ENCODE assay signal across 25 mouse cellular contexts in the genomic region with DNA sequence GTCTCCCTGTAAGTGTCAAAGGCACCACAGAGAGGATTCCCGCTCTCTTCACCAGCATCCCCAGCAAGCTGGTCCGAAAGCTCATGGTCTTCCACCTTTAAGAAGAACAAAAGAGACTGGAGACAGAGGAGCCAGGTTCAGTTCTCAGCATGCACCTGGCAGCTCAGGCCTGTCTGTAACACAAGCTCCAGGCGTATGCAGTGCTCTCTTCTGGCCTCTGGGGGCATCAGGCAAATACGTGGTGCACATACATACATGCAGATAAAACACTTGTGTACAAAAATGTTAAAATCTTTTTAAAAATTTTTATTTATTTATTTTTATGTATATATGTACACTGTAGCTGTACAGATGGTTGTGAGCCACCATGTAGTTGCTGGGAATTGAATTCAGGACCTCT. TPM values are rescaled to one million over a fixed set of nuclear protein-coding genes. Genes with fewer than 3 reads are reported as not detected.
DNase-seq lines count a peak whose midpoint lies in the region; ATAC-seq and TF ChIP-seq lines count a peak whose summit lies in the region.
"Had no signal": no experiment of that assay in that cellular context is flagged by ENCODE, and none has a peak within 500 bp of the region (broad histone marks: within the 10 kb centered on the region; RNA-seq: fewer than 3 reads in every experiment).

No protein-coding gene starts in this region.

- no peak for TF ChIP-seq RAD21 in MEL (IDR thresholded peaks at IDR 0.05; ENCODE audit: low read depth, low read length)

- no peak for DNase-seq in layer of hippocampus, adult 2 months (ENCODE audit: low spot score in 2 of 2)
- DNase-seq in layer of hippocampus, adult 18-20 months (ENCODE audit: low spot score in 2 of 2), result no peak
- DNase-seq in lung, postnatal 36 days, result no peak
- DNase-seq in MEL (ENCODE audit: low read depth, low spot score), result peak; percentile 31
- DNase-seq in induced T-regulatory cell, adult 2 months (ENCODE audit: low read depth), result peak; percentile 31
- DNase-seq in cerebellum, postnatal 10 days, result no peak
- DNase-seq: cerebellum, adult 11-12 months; cerebellum, postnatal 36 days; gastrocnemius, postnatal 25 days; heart, postnatal 10 days; kidney, adult 11 months; kidney, postnatal 36 days; thymus, postnatal 25 days had no signal

- H3K9ac ChIP-seq in lung, embryonic 16.5 days (ENCODE audit: low read length), result no peak overlapping the region
- no peak overlapping the region for H3K9ac ChIP-seq in MEL (ENCODE audit: control insufficient read depth, low read depth, low read length, poor library complexity, severe bottlenecking)
- H3K9ac ChIP-seq: forebrain, embryonic 12.5 days; hindbrain, embryonic 13.5 days; neural tube, embryonic 15.5 days had no signal

- H3K27me3 ChIP-seq in lung, embryonic 16.5 days (ENCODE audit: control insufficient read depth, insufficient read depth, low read depth, low read length), result no peaks in the 10 kb centered on the region
- no peaks in the 10 kb centered on the region for H3K27me3 ChIP-seq in MEL (ENCODE audit: control insufficient read depth in 1 of 2, insufficient read depth in 2 of 2, low read length in 2 of 2)
- H3K27me3 ChIP-seq: CH12.LX; forebrain, embryonic 12.5 days; hindbrain, embryonic 13.5 days; neural tube, embryonic 15.5 days had no signal

- peak; percentile 59 for TF ChIP-seq CTCF in layer of hippocampus, adult 2 months (conservative IDR thresholded peaks at IDR 0.05)
- TF ChIP-seq CTCF in MEL (IDR thresholded peaks at IDR 0.05 in 2 of 3, conservative IDR thresholded peaks at IDR 0.05 in 1 of 3; ENCODE audit: control insufficient read depth in 1 of 3, insufficient read depth in 1 of 3, low read depth in 2 of 3, low read length in 3 of 3, poor library complexity in 1 of 3, severe bottlenecking in 1 of 3), result peak; percentile 14 to 37 (median 16); a peak in 3 of 6 replicates

- WGBS in lung, embryonic 16.5 days, result 94% methylated on average over 4 of the region's 4 CpGs

- no peaks in the 10 kb centered on the region for H3K9me3 ChIP-seq in lung, embryonic 16.5 days (ENCODE audit: control insufficient read depth, low read length)
- no peaks in the 10 kb centered on the region for H3K9me3 ChIP-seq in MEL (replicated peaks; ENCODE audit: insufficient read depth, low read length)
- H3K9me3 ChIP-seq: hindbrain, embryonic 13.5 days; limb, embryonic 10.5 days; neural tube, embryonic 15.5 days had no signal

- no peak for ATAC-seq in lung, embryonic 16.5 days (ENCODE audit: low read depth)

- peaks cover 4% of the 10 kb centered on the region; the same call in 1 of the 2 replicates for H3K36me3 ChIP-seq in lung, embryonic 16.5 days (ENCODE audit: control insufficient read depth, insufficient read depth, low read length)
- H3K36me3 ChIP-seq in MEL (ENCODE audit: control insufficient read depth in 1 of 2, insufficient read depth in 2 of 2, low read length in 2 of 2), result no peaks in the 10 kb centered on the region; a peak in 1 of 4 replicates

- no peak for TF ChIP-seq EP300 in MEL (IDR thresholded peaks at IDR 0.05; ENCODE audit: low read depth in 1 of 2, low read length in 2 of 2)

- no peak overlapping the region for H3K27ac ChIP-seq in layer of hippocampus, adult 2 months
- peak overlapping the region; percentile 94 for H3K27ac ChIP-seq in lung, embryonic 16.5 days (ENCODE audit: low read length)
- H3K27ac ChIP-seq in MEL (ENCODE audit: control insufficient read depth, low read depth, low read length), result no peak overlapping the region
- H3K27ac ChIP-seq: forebrain, embryonic 12.5 days; heart, embryonic 10.5 days; hindbrain, embryonic 13.5 days; limb, embryonic 10.5 days; midbrain, embryonic 10.5 days; neural tube, embryonic 15.5 days had no signal

- no peaks in the 10 kb centered on the region for H3K79me2 ChIP-seq in MEL (ENCODE audit: control insufficient read depth, insufficient read depth, low read length, poor library complexity)

- H3K4me3 ChIP-seq in layer of hippocampus, adult 2 months, result no peak overlapping the region
- H3K4me3 ChIP-seq in lung, embryonic 16.5 days (ENCODE audit: low read length), result no peak overlapping the region
- no peak overlapping the region for H3K4me3 ChIP-seq in MEL (ENCODE audit: control insufficient read depth in 1 of 2, insufficient read depth in 1 of 2, low read depth in 2 of 2, low read length in 2 of 2)
- H3K4me3 ChIP-seq: forebrain, embryonic 12.5 days; heart, embryonic 10.5 days; hindbrain, embryonic 13.5 days; limb, embryonic 10.5 days; midbrain, embryonic 10.5 days; myocyte; neural tube, embryonic 15.5 days had no signal

- peaks cover 34% of the 10 kb centered on the region for H3K4me1 ChIP-seq in lung, embryonic 16.5 days (replicated peaks; ENCODE audit: control insufficient read depth, insufficient read depth, low read length)
- H3K4me1 ChIP-seq in MEL (ENCODE audit: control insufficient read depth in 1 of 2, insufficient read depth in 2 of 2, low read length in 2 of 2), result no peaks in the 10 kb centered on the region
- H3K4me1 ChIP-seq: forebrain, embryonic 12.5 days had no signal

- no peak overlapping the region for H3K4me2 ChIP-seq in lung, embryonic 16.5 days (ENCODE audit: low read depth, low read length)
- H3K4me2 ChIP-seq: forebrain, embryonic 12.5 days; hindbrain, embryonic 13.5 days; neural tube, embryonic 15.5 days had no signal

- no peak for TF ChIP-seq POLR2A in MEL (IDR thresholded peaks at IDR 0.05; ENCODE audit: control insufficient read depth in 1 of 2, insufficient read depth in 1 of 2, low read depth in 1 of 2, low read length in 2 of 2, poor library complexity in 1 of 2)

TF ChIP-seq in MEL, 35 proteins besides CTCF, POLR2A, EP300 and RAD21:
- no peak for TF ChIP-seq MAZ (IDR thresholded peaks at IDR 0.05; ENCODE audit: low read depth, low read length)
- TF ChIP-seq MYB (IDR thresholded peaks at IDR 0.05; ENCODE audit: low read depth, low read length), result no peak
- TF ChIP-seq SMC3 (IDR thresholded peaks at IDR 0.05; ENCODE audit: low read depth, low read length), result no peak
- no peak for TF ChIP-seq JUND (IDR thresholded peaks at IDR 0.05; ENCODE audit: low read depth, low read length)
- no peak for TF ChIP-seq ELF1 (IDR thresholded peaks at IDR 0.05; ENCODE audit: low read depth, low read length)
- TF ChIP-seq SIN3A (IDR thresholded peaks at IDR 0.05; ENCODE audit: low read length), result no peak
- TF ChIP-seq ETS1 (IDR thresholded peaks at IDR 0.05; ENCODE audit: low read depth, low read length), result no peak

RNA-seq across cellular contexts. Expression of gene Src, which starts 19.7 kb away (rescaled TPM):
- 100 to 1,000 TPM; 150 to 156 TPM for total RNA-seq in layer of hippocampus, adult 2 months (2021)
- 100 to 1,000 TPM; 156 to 157 TPM for total RNA-seq in layer of hippocampus, adult 18-20 months (2021)
- polyA plus RNA-seq in lung, embryonic 16.5 days (2015; fragmentation: Nextera tagmentation; extraction: Ambion mirVana), result 20.9 and 21.1 TPM in 2 replicates
- total RNA-seq in MEL (2012; rRNA removed), result 0.23 and 0.29 TPM in 2 replicates
- polyA plus RNA-seq in MEL (2012; ENCODE audit: insufficient read depth in 1 of 2, insufficient read length in 2 of 2, low read depth in 1 of 2, low replicate concordance in 2 of 2, missing spikeins in 1 of 2), result 1 to 10 TPM in 1 of 2 experiments, not detected in 1; 4.2 TPM

RNA-seq across cellular contexts. Expression of gene Manbal, which starts 31.1 kb away (rescaled TPM):
- total RNA-seq in layer of hippocampus, adult 2 months (2021), result 10 to 100 TPM; 52.0 to 55.7 TPM
- total RNA-seq in layer of hippocampus, adult 18-20 months (2021), result 10 to 100 TPM; 55.5 to 57.0 TPM
- 85.3 and 86.3 TPM in 2 replicates for polyA plus RNA-seq in lung, embryonic 16.5 days (2015; fragmentation: Nextera tagmentation; extraction: Ambion mirVana)
- 19.8 and 28.4 TPM in 2 replicates for total RNA-seq in MEL (2012; rRNA removed)
- 10 to 100 TPM in 1 of 2 experiments, not detected in 1; 65.7 TPM for polyA plus RNA-seq in MEL (2012; ENCODE audit: insufficient read depth in 1 of 2, insufficient read length in 2 of 2, low read depth in 1 of 2, low replicate concordance in 2 of 2, missing spikeins in 1 of 2)

RNA-seq across cellular contexts. Expression of gene Ghrh, which starts 51.2 kb away (rescaled TPM):
- not detected for total RNA-seq in layer of hippocampus, adult 2 months (2021)
- not detected for total RNA-seq in layer of hippocampus, adult 18-20 months (2021)
- not detected in 2 replicates for polyA plus RNA-seq in lung, embryonic 16.5 days (2015; fragmentation: Nextera tagmentation; extraction: Ambion mirVana)
- not detected in 2 replicates for total RNA-seq in MEL (2012; rRNA removed)
- polyA plus RNA-seq in MEL (2012; ENCODE audit: insufficient read depth in 1 of 2, insufficient read length in 2 of 2, low read depth in 1 of 2, low replicate concordance in 2 of 2, missing spikeins in 1 of 2), result not detected
- total RNA-seq: adrenal gland, adult 18-20 months; CH12.LX; gastrocnemius, postnatal 25 days; heart, postnatal 10 days; layer of hippocampus, postnatal 14 days had no signal
- polyA plus RNA-seq: heart, embryonic 10.5 days; limb, embryonic 10.5 days; liver, embryonic 16.5 days; myocyte had no signal

Comparison
In these comparisons a context has a peak if more than half of its experiments do, and no peak if none do; other contexts are left out.
1. DNase-seq: peak in MEL (single experiment) and induced T-regulatory cell, adult 2 months (single experiment); none in layer of hippocampus, adult 2 months (0 of 2), layer of hippocampus, adult 18-20 months (0 of 2), lung, postnatal 36 days (single experiment) and cerebellum, postnatal 10 days (0 of 2).
2. RNA of gene Src, which starts 19.7 kb away (total RNA-seq): 156 to 157 TPM in layer of hippocampus, adult 18-20 months and 150 to 156 TPM in layer of hippocampus, adult 2 months; 0.23 to 0.29 TPM in MEL; every median in the first group is over 100 times any median in the second.